Mouse (Mus musculus): ENCODE measurements around the gene Ovca2.

Gene Ovca2

DNA sequence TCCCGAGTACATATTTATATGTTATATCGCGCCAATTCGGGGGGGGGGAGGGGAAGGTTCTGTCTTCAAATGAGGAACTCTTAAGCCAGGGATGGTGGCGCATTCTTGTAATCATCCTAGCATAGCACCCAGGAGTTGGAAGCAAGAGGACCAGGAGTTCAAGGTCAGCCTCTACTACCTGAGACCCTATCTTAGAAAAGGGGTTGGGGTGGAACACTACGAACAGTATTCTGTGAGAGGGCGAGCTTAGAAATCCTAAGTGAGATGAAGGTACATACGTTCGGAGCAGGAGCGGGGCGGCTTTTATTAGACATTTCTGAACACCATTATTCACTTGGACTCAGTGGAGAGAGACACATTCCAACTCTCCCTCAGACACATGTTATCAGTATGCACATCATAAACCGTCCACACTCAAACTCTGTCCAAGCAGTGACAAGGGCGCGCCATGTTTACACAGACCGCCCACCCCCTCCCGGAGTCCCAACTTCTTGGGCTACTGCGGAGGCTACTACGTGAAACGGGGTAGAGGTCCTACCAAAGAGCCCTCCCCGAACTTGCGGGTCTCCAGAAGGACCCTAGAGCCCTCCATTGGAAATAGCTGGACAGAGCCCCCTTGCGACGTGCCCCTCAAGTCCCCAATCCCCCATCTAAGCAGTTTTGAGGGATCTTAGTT lies 9.1 kb downstream of the Ovca2 start, which contains the start of gene Hic1:
Gene Hic1 (minus strand): TSS at position 115 of the 676 bp plus-strand sequence.
- DNase-seq (ENCODE audit: low spot score), result no peak

DNA sequence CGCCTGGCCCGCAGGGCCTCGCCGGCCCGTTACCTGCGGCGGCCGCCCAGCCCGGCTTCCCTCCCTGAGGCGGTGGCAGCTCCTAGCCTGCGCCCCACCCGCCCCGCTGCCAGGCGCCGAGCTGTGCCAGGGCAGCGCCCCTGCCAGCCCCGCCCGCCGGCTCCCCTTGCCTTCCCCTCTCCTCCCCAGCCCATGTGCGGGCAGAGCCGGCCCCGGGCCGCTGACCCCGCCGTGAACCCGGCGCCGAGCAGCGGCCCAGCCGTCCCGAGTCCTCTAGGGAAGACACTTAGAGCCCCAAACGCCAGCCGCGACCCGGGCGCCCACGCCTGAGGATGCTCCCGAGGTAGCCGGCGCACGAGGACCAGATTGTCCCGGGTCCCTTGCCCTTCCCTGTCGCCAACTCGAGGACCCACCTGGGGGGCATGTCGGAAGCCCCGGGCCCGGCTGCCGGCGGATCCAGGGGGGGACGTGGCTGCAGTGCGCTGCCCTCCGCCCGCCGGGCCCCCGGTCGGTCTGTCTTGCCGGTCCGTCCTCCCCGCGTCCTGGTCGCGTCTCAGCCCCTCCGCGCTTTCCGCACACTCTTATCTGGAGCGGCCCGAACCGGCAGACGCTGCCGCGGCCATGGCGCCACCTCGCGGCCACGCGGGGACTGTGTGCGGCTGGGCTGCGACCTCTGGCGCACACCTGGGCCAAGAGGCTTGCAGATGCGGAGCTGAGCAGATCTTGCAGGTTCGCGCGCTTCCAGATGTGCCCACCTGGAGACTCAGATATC lies 9.9 kb downstream of the Ovca2 start:
- peak; percentile 90 for DNase-seq (ENCODE audit: low spot score)

DNA sequence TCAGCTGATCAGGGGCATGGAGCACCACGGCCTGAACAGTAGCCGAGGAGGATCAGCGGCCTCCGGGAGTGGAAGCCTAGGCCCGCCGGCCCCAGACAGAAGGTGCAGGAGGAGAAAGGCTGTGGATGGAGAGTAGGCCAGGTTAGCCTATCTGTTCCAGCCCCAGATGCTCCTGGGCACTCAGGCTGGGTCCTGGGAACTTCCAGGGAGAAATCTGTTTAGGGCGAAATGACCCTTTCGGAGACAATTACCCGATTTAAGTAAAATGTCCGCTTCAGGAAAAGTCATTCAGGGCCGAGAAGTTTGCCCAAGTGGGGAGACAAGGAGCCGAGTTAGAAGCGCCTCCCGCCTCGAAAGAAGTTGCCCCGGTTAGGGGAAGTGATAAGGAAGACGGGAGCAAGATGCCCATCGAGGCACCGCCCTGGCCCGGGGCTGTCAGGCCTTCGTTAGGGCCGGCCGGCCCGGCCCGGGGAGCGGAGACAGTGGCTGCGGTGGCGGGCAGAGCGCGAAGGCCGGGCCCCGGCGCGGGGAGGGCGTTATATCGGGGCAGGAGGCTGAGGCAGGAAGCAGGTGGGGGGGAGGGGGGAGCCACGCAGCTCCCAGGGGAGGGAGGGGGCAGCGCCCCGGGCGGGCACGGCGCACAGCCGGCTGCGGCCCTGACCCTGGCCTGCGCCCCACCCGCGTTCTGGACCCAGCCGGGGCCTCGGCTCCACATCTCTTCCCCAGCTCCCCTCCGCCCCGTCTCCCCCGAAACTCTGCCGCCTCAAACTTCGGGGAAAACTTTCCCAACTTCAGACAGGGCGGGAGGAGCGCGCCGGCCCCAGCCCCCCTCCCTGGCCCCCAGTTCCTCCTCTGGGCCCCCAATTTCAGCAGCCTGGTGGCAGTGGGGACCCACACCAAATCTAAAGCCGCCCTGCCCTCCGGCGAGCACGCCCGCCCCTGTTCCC lies 10.7 kb downstream of the Ovca2 start:
- DNase-seq (ENCODE audit: low spot score), result no peak

DNA sequence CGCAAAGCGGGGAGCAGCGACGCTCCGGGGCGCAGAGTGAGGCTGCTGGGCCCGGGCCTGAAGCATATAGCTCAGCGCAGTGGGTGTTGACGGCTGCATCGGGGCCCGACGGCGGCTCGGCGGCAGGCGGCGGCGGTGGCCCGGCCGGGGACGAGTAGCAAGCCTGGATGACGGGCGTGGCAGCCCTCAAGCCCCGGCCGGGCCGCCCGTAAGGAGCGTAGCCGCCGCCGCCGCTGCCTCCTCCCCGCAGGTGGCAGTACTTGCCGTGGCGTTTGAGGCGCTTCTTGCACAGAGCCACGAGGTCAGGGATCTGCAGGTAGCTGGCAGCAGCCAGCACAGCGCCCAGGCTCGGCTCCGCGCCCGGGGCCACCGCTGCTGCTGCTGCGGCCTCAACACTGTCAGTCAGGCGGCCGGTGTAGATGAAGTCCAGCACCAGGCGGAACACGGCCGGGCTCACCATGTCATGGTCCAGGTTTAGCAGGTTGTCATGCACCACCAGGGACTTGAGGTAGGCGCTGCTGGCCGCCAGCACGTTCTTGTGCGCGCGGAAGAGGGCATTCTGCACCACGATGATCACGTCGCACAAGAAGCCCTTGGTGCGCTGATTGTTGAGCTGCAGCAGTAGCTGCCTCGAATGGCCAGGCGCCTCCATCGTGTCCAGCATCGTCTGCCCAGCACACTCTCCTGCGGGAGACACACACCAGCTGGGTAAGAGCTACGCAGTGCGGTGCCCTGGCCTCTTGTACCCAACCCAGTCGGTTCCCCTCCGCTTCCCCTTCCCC lies 11.6 kb downstream of the Ovca2 start:
- no peak for DNase-seq (ENCODE audit: low spot score)

DNA sequence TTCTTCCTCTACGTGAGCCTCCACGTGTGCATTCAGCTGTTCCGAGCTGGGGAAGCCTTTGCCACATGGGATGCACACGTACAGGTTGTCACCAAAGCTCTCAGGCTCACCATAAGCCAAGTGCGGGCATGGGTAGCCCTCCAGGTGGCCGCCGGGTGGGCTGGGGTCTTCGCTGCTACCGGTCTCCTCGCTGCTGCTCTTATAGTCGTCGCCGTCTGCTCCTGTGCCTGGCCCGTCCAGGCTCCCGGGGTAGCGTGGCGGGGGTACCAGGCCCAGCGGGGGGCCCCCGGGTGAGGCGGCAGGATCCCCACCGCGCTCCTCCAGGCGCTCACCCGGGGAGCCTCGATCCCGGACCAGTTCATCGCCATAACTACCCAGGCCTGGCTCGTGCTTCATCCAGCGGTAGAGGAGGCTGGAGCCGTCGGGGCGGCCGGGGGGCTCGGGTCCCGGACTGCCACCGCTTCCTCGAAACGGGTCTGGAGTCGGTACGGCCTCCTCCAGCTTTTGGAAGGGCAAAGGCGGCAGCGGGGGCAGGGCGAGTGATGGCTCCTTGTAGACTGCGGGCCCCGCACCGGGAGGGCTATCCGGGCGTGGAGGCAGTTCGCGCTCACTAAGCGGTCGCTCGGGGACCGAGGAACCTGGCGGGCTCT lies 12.3 kb downstream of the Ovca2 start:
- no peak for DNase-seq (ENCODE audit: low spot score)

DNA sequence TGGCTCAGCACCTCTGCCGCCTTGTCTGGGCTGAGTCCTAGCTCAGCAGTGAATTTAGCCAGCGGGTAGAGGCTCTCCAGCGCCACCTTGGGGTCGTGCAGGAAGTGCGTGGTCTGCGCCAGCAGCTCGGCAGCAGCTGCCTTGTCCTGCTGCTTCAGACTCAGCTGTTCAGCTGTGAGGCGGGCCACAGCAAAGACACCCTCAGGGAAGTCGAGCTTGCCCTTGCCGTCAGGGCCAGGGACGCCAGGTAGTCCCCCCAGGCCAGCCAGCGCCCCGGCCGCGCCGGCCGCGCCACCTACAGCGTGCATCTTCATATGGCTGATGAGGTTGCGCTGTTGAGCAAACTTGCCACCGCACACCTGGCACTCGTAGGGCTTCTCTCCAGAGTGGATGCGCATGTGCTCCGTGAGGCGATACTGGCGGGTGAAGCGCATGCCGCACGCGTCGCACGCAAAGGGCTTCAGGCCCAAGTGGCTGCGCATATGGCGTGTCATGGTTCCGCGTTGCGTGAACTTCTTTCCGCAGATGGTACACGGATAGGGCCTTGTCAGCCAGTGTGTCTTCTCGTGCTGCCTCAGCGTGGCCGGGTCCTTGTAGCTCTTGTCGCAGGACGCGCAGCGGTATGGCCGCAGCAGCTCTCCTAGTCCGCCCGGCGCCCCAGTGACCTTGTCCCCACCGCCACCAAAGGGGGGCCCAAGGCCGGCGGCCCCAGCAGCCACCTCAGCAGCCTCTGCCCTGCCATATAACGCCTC lies 13.0 kb downstream of the Ovca2 start:
- DNase-seq (ENCODE audit: low spot score), result peak; percentile 89

DNA sequence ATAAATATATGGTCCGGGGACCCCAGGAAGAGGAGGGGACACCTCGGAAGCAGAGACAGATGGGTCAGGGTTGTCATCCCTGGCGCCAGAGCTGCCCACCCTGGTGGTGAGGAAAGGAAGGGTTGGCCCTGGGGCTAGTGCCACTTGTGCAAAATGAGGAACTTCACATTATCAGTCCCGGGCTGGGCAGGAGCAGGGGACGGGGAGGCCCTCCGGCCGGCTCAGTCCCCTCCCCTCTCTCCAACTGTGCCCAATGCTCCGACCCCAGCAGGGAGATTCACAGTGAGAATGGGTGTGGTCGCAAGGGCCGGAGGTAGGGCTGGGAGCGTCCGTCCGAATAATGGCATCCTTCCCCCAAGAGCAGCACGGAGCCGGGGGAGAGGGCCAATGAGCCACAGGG lies 13.9 kb downstream of the Ovca2 start:
- no peak for DNase-seq (ENCODE audit: low spot score)

DNA sequence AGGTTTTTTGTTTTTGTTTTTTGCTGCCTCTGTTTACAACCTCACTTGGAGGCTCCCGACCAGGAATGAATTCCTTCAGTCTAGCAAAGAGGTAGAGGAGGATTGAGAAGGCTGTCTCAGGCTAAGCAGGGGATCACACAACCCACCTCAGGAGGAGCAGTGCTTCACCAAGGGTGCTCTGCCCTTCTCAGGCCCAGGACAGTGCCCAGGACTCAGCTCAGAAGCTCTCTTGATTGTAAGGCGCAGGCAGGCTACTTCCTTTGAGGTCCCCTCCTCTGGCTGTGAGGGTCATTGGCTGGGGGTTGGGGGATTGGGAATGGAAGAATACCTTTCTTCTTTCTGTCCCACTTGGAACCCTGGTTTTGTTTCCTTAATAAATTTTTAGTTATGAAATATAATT lies 14.6 kb downstream of the Ovca2 start:
- no peak for DNase-seq (ENCODE audit: low spot score)

DNA sequence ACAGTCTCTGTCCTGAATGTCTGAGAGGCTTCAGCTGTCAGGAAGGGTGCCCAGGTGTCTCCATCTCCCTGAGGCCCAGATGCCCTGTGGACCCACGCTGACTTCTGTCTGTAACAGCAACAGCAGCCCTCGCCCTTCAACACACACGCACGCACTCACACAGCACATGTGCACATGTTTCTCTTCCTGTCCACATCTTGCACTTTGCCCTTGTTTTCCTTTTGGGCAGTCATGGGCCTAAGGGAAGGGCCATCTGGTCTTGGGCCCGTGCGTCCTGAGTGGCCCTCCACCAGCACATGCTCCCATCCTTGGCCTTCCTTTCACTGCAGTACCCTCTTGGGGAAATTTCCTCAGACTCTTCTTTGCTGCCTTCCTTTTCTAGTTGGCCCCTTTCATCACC lies 15.3 kb downstream of the Ovca2 start:
- DNase-seq (ENCODE audit: low spot score), result no peak

DNA sequence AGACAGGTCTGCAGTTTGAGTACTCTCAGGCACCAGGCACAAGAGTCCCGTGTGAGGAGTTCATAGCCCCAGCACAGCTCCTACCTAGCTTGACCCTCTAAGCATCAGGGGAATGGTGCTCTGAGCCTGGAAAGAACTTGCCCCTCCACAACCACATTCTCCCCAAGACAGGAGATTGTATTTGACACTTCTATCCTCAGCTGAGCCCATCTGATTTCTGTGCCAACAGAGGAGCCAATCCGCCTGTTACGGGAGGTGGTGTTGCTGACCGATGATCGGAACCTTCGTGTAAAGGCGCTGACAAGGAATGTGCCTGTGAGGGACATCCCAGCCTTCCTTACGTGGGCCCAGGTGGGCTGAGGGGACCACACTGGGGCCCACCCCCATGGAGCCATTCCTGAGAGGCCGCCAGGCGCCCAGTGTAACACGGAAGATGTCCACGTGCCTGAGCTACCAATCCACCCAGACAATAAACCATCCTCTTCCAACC lies 16.0 kb downstream of the Ovca2 start:
- no peak for DNase-seq (ENCODE audit: low spot score)

DNA sequence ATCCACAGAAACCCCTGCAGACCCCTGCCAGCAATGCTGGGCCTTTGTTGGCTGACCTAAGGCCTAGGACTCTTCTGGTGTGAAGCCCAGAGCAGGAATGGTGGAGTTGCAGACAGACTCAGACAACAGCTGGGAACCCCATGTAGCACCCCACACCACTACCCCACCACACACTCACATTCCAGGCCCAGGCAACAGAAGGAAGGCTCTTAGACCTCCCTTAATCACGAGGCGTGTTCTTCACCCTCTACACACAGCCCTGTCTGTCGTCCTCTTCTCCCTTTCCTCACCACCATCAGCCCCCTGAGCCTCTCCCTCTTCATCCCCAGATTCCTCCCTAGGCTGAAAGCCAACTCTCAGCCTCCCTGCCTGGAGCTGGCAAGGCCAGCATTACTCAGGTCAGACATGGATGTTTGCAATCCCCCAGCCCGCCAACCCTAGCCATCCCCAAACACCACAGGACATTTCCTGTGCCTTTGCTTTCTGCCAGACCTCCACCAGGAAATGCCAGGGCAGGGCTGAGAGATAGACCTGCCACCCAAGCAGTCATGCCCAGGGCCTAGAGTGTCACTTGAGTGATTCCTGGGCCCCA lies 17.1 kb downstream of the Ovca2 start:
- no peak for DNase-seq (ENCODE audit: low spot score)

DNA sequence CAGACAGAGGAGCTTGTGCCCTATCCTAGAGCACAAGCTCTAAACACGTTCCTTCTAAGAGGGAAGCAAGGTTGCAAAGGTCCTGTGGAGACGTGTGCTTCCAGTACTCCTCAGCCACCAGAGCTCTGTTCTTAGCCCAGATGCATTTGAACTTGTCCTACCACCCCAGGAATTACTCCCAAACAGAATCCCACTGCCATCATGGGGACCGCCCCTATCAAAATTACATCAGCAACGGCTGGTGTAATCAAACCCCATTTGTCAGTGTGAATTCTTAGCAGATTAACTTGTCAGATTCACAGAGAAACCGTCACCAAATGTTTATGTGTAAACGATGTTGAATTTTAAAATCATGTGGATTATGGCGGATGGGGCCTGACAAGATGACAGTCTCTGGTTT lies 17.7 kb downstream of the Ovca2 start:
- DNase-seq (ENCODE audit: low spot score), result no peak

DNA sequence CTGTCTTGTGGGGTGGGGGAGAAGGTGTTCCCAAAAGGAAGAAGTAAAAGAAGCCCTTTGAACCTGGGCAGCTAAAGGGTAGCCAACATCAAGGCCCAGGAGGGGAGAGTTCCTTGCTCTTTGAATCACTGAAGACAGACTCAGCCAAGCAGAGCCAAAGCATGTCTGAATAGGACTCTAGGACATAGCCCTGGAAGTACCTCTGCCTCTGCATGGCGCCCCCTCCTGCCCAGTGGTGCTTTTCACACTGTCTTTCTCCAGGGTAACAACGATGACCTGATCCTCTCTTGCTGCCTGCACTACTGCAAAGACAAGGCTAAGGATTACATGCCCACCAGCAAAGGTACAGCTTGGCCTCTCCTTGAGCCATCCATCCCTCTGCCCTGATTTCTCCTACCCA lies 19.1 kb downstream of the Ovca2 start:
- no peak for DNase-seq (ENCODE audit: low spot score)

DNA sequence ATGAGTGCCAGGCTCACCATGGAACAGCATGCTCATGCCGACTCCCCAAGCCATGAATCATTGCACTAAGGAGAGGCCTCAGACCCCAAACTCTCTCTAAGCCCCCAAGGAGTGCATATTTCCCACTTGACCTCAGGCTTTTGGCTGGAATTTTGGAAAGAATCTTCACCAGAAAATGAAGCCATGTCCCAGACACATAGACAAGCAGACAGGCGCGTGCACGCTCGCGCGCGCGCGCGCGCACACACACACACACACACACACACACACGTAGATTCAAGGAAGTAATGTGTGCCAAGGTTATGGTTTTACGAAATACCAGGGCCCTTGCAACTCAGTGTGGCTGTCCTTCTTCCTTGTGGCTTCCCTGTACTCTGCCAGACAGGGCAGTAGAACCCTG lies 20.2 kb downstream of the Ovca2 start:
- DNase-seq (ENCODE audit: low spot score), result peak; percentile 20

DNA sequence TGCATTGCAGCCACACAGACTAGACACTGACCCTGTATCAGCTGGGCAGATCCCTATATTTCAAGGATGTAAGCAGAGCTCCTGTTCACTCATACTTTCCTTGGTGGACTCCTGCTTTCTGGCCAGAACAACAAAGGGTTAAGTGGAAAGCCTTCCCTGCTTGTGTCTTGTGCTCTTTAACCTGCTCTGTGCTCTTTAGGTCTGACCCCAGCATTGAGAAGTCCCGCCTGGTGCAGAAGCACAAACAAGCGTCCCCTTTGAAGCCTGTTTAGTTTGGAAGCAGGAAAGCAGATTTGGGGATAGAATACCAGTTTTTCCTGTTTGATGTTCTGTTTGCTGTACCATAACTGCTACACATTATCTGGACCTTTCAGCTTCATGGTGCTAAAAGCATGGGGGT lies 20.7 kb downstream of the Ovca2 start:
- DNase-seq (ENCODE audit: low spot score), result no peak

DNA sequence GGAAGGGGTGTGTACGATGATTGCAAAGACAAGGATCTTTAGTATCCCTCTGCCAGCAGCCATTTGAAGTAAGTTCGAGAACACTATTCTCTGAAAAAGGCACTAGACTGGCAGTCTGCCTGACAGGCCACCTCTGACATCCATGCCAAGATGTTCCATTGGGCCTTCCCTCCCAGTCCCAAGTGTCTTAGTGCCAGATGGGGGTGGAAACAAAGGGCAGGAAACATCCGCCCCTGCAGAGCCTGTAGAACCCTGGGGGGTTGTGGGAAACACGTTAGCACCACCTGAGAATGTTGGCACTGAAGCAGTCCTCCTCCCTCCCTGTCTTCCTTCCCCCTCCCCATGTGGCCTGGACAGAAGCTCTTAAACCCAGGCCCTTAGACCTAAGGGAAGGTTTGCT lies 21.6 kb downstream of the Ovca2 start:
- DNase-seq (ENCODE audit: low spot score), result peak; percentile 19

DNA sequence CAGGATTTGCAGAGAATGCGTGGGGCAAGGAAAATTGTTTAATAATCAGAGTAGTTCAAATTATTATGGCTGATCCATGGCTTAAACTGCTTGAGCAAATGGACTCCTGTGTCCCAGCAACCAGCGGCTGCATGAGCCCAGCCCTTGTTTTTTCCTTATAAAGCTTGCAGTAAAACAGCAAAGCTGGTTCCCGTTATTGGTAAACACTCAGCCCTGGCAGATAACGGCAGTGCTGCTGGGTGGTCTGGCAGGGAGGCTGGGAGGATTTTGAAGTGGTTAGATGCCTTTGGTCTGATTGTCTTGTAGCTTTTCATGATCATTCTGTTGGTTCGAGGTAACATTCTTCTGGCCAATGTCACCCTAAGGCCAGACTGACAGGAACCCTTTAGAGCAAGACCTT lies 22.2 kb downstream of the Ovca2 start:
- peak; percentile 33 for DNase-seq (ENCODE audit: low spot score)

DNA sequence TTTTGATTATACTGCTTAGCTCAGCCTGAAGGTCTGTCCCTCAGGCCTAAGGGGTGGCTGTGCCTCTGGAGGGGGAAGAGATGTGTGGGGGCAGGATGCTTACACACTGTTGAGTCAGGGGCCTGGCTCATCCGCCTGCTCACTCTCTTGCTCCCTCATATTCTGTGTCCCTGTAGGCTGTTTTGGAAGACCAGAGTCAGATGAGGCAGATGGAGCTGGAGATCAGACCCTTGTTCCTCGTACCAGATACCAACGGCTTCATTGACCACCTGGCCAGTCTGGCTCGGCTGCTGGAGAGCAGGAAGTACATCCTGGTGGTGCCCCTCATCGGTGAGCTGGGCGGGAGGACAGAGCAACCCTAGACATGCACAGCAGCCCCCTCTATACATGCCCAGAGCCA lies 22.6 kb downstream of the Ovca2 start:
- no peak for DNase-seq (ENCODE audit: low spot score)

DNA sequence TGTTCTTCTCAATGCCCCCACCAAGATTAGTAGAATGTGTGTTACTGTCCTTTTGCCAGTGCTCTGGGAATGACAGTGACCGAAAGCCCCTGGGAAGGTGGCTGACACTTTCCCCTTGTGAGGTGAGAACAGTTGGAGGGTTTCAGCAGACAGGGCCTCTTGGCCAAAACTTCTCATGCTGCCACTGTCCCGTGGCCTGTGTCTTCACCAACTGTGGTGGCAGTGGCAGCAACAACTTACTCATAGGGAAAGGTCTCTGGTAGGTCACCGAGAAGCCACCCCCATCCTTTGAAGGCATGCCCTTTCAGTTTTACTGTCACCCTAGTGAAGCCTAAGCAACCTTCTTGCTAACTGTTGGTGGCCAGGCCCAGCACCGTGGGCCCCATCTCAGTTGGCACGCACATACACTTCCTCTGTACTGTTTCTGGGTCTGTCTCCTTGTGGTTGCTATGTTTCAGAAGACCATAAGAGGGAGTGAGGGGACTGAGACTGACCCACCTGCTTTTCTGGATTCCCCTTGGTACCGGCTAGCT lies 24.5 kb downstream of the Ovca2 start:
- DNase-seq (ENCODE audit: low spot score), result no peak
